Mouse (Mus musculus) intestine, embryonic 16.5 days (tissue): ENCODE measurements around the gene Fgl2. TPM values are rescaled to one million over a fixed set of nuclear protein-coding genes. Genes with fewer than 3 reads are reported as not detected.

Experiments used
- ATAC-seq: fragments of 200-750 bp; cut with Nextera tagmentation; 2 replicates; pipeline ENCODE4 v1.8.0; 2017; ENCODE audit warnings: moderate TSS enrichment, moderate library complexity
- H3K27ac ChIP-seq: fragments of 300-500 bp; sonication (generic); 2 replicates; pipeline ENCODE4 v1.5.1; 2014; ENCODE audit warnings: mild to moderate bottlenecking, low read length
- H3K27me3 ChIP-seq: fragments of 300-500 bp; sonication (generic); replicated peaks from 2 replicates; pipeline ENCODE4 v1.6.1; 2014; ENCODE audit warnings: low read length, control low read depth, mixed read lengths; ENCODE audit not compliant: control insufficient read depth, insufficient read depth
- H3K36me3 ChIP-seq: fragments of 300-500 bp; sonication (generic); 2 replicates; pipeline ENCODE4 v1.6.1; 2014; ENCODE audit warnings: low read length, control low read depth; ENCODE audit not compliant: control insufficient read depth, insufficient read depth
- H3K4me1 ChIP-seq: fragments of 300-500 bp; sonication (generic); 2 replicates; pipeline ENCODE4 v1.6.1; 2014; ENCODE audit warnings: low read length, control low read depth, mixed read lengths; ENCODE audit not compliant: control insufficient read depth, insufficient read depth
- H3K4me2 ChIP-seq: fragments of 300-500 bp; sonication (generic); 2 replicates; pipeline ENCODE4 v1.6.1; 2014; ENCODE audit warnings: low read depth, low read length, control low read depth
- H3K4me3 ChIP-seq: fragments of 300-500 bp; sonication (generic); 2 replicates; pipeline ENCODE4 v1.5.1; 2014; ENCODE audit warnings: mild to moderate bottlenecking, low read length
- H3K9ac ChIP-seq: fragments of 300-500 bp; sonication (generic); 2 replicates; pipeline ENCODE4 v1.6.1; 2014; ENCODE audit warnings: low read depth, low read length
- H3K9me3 ChIP-seq: fragments of 300-500 bp; sonication (generic); 2 replicates; pipeline ENCODE4 v1.6.1; 2016; ENCODE audit warnings: low read length, control low read depth; ENCODE audit not compliant: control insufficient read depth
- WGBS: fragments of 180-500 bp; shearing (Covaris S2); extraction: QIAGEN DNeasy Blood & Tissue Kit; methylation state at CpG from one replicate; pipeline ENCODE4 v1.1.7; 2014; 5-methylcytosine and 5-hydroxymethylcytosine counted together
- polyA plus RNA-seq: library from polyadenylated mRNA; unstranded; fragments of >200 nt; fragmentation: Nextera tagmentation; extraction: Ambion mirVana; gene quantifications from 2 replicates; pipeline ENCODE4 v1.2.1, GENCODE M21; 2015

Fgl2 gene
- polyA plus RNA-seq, 1 experiment from 2014 or later, result 8.4 TPM

GRCm38 (mm10) chr5:21381986-21382385, 9.5 kb downstream of the Fgl2 start:
- no peak for ATAC-seq
- H3K4me3 ChIP-seq, result no peak overlapping the region
- H3K4me2 ChIP-seq, result no peak overlapping the region
- H3K9me3 ChIP-seq, result no peaks in the 10 kb centered on the region
- 25% methylated on average over 6 of the region's 6 CpGs for WGBS
- no peaks in the 10 kb centered on the region for H3K27me3 ChIP-seq
- H3K36me3 ChIP-seq, result no peaks in the 10 kb centered on the region
- H3K4me1 ChIP-seq, result peaks cover 18% of the 10 kb centered on the region
- H3K27ac ChIP-seq, result no peak overlapping the region
- H3K9ac ChIP-seq, result no peak overlapping the region

DNA sequence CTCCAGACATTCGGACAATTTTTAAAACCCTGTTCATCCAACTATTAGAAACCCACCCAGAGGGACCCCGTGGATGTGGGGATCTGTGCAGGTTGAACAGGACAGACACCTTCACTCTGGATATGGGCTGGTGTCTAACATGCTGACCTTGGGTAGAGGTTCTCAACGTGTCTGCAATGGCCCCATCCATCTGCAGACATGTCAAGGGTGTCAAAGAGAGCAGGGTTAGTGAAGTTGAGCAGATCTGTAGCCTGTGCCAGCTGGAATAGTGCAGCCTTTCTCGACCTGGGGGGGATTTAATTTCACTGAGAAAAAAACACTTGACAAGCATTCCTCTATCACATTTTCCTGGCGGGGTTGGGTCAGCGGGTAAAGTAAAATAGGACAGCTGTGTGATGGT, 10.2 kb downstream of the Fgl2 start:
- H3K9me3 ChIP-seq, result no peaks in the 10 kb centered on the region
- ATAC-seq, result no peak
- WGBS, result 36% methylated on average over 6 of the region's 6 CpGs
- no peaks in the 10 kb centered on the region for H3K36me3 ChIP-seq
- no peak overlapping the region for H3K27ac ChIP-seq
- H3K4me2 ChIP-seq, result no peak overlapping the region
- H3K4me3 ChIP-seq, result no peak overlapping the region
- no peak overlapping the region for H3K9ac ChIP-seq
- H3K27me3 ChIP-seq, result no peaks in the 10 kb centered on the region
- H3K4me1 ChIP-seq, result peaks cover 18% of the 10 kb centered on the region

DNA sequence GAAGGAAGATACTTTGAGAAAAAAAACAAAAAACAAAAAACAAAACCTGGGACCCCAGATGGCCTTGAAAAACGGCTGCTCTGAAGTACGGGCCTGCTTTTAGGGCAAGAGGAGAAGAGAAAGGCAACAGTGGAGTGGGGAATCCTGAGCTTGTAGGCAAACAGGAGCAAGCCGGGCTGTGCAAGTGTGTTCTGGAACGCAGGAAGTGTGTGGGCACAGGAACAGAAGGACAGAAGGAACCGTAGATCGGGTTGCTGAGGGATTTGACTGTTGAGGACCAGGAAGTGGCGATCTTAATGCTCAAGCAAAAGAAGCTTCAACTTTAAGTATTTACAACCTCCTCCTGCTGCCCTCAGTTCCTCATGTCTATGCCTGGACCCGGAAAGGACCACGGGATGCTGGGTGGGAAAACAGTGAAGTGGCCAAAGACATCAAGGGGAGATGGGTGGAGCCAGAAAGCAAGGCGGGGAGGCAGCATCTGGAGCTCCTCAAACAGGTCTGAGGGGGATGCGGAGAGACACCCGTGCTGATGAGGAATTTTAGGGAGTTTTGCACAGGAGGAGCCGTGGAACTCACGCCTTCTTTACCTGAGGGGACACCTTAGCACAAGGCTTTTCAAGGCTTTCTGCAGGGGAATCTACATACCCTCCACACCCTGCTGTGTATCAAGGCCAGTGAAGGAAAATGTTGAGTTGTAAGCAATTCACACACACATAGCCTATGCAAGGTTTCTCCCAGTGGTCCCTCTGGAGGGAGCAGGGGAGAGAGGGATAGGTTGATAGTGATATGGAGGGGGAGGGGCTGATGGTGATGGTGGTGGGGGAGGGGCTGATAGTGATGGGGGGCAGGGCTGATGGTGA, 11.2 kb downstream of the Fgl2 start:
- no peaks in the 10 kb centered on the region for H3K27me3 ChIP-seq
- H3K9me3 ChIP-seq, result no peaks in the 10 kb centered on the region
- H3K27ac ChIP-seq, result 0 out of 2 replicates have a peak overlapping the region, but pooled peaks have one; percentile 5
- no peak overlapping the region for H3K4me3 ChIP-seq
- peaks cover 18% of the 10 kb centered on the region for H3K4me1 ChIP-seq
- no peaks in the 10 kb centered on the region for H3K36me3 ChIP-seq
- 35% methylated on average over 14 of the region's 14 CpGs for WGBS
- H3K4me2 ChIP-seq, result no peak overlapping the region
- peak; percentile 37; the same call in 1 of the 2 replicates for ATAC-seq
- no peak overlapping the region for H3K9ac ChIP-seq

GRCm38 (mm10) chr5:21384252-21384960, 12.0 kb downstream of the Fgl2 start:
- H3K4me3 ChIP-seq, result no peak overlapping the region
- ATAC-seq, result peak; percentile 61
- H3K27ac ChIP-seq, result no peak overlapping the region
- no peak overlapping the region for H3K4me2 ChIP-seq
- H3K9me3 ChIP-seq, result no peaks in the 10 kb centered on the region
- whole genome bisulfite sequencing, result 58% methylated on average over 13 of the region's 13 CpGs
- no peaks in the 10 kb centered on the region for H3K36me3 ChIP-seq
- no peaks in the 10 kb centered on the region for H3K27me3 ChIP-seq
- no peak overlapping the region for H3K9ac ChIP-seq
- peaks cover 18% of the 10 kb centered on the region for H3K4me1 ChIP-seq

DNA sequence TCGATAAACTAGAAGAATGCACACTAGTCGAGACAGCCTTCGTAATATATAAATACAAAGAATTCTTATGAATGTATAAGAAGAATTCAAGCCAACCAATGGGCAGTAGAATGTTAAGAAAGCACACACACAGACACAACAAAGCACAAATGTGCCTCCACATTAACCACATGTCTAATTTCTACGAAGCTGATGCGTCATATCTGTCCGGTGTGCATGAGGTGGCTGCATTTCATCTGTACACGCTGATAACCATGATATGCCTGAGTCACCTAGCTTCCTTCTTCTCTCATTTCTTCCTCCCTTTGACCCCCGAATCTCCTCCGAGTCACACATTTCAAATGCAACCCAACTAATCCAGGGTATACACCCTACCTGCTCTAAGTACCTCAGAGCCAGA, 12.5 kb downstream of the Fgl2 start:
- Histone ChIP-seq H3K4me3 (no peak overlapping the region), H3K27me3 (no peaks in the 10 kb centered on the region), H3K27ac (no peak overlapping the region), H3K4me1 (peaks cover 18% of the 10 kb centered on the region), H3K4me2 (no peak overlapping the region), H3K36me3 (no peaks in the 10 kb centered on the region), H3K9me3 (no peaks in the 10 kb centered on the region), H3K9ac (no peak overlapping the region)
- 88% methylated on average over 9 of the region's 9 CpGs for WGBS
- no peak for ATAC-seq

DNA sequence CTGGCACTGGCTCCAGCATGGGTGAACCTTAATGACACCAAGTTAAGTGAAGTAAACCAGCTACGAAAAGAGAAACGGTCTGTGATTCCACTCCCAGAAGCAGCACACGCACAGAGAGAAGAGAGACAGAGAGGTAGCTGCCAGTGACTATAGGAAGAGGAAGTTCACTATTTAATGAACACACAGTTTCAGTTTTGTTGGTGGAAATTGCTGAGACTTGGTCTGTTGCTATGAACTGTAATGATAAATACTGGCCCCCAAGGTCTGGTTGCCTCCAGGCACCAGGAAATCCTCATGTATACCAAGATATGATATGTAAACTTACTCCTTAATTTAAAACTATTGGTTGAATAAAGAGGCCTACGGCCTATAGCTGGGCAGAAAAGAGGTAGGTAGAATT, 14.0 kb downstream of the Fgl2 start:
- no peak for ATAC-seq
- H3K9ac ChIP-seq, result no peak overlapping the region
- H3K4me2 ChIP-seq, result no peak overlapping the region
- H3K4me3 ChIP-seq, result no peak overlapping the region
- no peak overlapping the region for H3K27ac ChIP-seq
- WGBS, result 68% methylated on average over 4 of the region's 4 CpGs
- no peaks in the 10 kb centered on the region for H3K27me3 ChIP-seq
- H3K4me1 ChIP-seq, result peaks cover 22% of the 10 kb centered on the region
- no peaks in the 10 kb centered on the region for H3K9me3 ChIP-seq
- H3K36me3 ChIP-seq, result no peaks in the 10 kb centered on the region

DNA sequence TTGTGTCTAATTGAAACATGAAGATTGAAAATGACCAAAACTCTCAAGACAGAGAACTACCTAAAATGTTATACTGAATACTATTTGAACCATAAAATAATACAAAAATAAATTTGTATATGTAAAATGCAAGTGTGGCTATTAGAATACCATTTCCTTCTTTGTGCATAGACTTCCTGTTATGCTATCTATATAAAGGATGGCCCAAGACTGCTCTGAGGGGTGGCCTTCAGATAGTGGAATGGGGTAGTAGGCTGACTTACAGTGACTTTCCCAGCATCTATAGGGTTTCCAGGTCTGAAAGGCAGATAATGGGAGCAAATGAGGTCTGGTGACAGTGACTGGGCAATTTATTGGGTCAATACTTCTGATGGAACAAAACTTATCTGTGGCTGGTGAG, 14.9 kb downstream of the Fgl2 start:
- Histone ChIP-seq H3K27me3 (no peaks in the 10 kb centered on the region), H3K4me1 (peaks cover 27% of the 10 kb centered on the region), H3K4me3 (no peak overlapping the region), H3K4me2 (no peak overlapping the region), H3K9ac (no peak overlapping the region), H3K9me3 (no peaks in the 10 kb centered on the region), H3K36me3 (no peaks in the 10 kb centered on the region), H3K27ac (no peak overlapping the region)
- no peak for ATAC-seq

DNA sequence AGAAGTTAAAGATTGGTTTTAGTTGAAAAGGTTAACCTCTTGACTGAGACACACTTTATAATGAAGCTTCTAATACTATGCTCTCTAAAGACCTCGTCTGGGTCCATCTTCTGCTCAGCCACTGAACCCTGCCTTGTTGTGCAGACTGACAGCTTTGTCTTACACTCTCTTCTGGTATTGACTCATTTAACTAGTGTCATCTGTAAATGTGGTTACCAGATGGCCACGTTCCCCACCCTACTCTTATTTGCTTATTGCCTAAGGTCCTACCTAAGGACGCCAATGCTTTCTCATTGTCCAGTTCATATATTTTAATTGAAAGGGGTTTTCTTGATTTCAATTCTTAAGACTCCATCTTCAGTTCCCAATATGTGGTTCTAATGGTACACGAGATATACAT, 16.4 kb downstream of the Fgl2 start:
- Histone ChIP-seq H3K4me3 (no peak overlapping the region), H3K27me3 (no peaks in the 10 kb centered on the region), H3K4me1 (peaks cover 14% of the 10 kb centered on the region), H3K9me3 (no peaks in the 10 kb centered on the region), H3K36me3 (no peaks in the 10 kb centered on the region), H3K9ac (no peak overlapping the region), H3K4me2 (no peak overlapping the region), H3K27ac (no peak overlapping the region)
- ATAC-seq, result no peak
- 82% methylated on average over 4 of the region's 4 CpGs for WGBS

DNA sequence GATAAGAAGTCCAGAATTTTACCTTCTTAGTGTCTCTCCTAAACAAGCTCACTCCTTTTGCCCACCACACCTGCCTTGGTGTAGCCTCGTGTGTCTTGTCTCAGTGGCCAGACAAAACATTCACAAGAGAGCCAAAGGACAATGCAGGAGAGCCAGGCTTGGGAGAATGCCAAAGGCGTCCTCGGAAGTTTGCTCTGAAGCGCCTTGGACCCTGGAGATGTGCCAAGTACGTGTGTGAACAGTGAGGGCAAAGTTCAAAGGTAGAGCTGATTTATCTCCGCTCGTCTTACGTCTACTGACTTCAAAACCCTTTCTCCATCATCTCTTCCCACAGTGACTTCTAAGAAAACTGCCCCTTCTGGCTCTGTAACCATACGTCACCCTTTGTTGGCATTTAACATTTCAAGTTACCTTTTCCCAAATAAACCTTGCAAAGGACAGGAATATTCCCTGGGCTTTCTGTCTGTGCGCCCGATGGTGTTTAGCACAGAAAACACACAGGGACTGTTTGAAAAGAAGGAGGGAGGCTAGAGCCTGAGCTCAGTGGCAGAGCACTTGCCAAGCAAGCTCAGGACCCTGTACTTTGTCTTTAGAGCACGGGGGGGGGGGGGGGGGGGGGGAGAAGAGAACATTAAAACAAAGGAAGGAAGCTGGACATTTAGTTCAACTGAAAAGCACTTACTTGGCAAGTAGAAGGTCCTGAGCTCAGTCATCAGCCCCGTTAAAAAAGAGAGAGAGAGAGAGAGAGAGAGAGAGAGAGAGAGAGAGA, 19.4 kb downstream of the Fgl2 start:
- H3K4me3 ChIP-seq, result no peak overlapping the region
- no peaks in the 10 kb centered on the region for H3K36me3 ChIP-seq
- peak overlapping the region; percentile 15; the same call in 1 of the 2 replicates for H3K9ac ChIP-seq
- H3K27me3 ChIP-seq, result no peaks in the 10 kb centered on the region
- no peak overlapping the region for H3K27ac ChIP-seq
- no peaks in the 10 kb centered on the region for H3K9me3 ChIP-seq
- WGBS, result 23% methylated on average over 12 of the region's 13 CpGs
- peak; percentile 87 for ATAC-seq
- no peak overlapping the region for H3K4me2 ChIP-seq
- H3K4me1 ChIP-seq, result peaks cover 10% of the 10 kb centered on the region
